Mouse (Mus musculus) mouse trophoblast stem cell (cell line): ENCODE results near the gene Camk1g.

Experiments used
- in situ Hi-C, 2 experiments: fragments of 300-500 bp; cut with MseI, MboI; formaldehyde crosslinking; loops; 2 replicates in 1 of 2; 3 replicates in 1 of 2; pipeline ENCODE4 v1.15.1; 2025

Camk1g gene

DNA sequence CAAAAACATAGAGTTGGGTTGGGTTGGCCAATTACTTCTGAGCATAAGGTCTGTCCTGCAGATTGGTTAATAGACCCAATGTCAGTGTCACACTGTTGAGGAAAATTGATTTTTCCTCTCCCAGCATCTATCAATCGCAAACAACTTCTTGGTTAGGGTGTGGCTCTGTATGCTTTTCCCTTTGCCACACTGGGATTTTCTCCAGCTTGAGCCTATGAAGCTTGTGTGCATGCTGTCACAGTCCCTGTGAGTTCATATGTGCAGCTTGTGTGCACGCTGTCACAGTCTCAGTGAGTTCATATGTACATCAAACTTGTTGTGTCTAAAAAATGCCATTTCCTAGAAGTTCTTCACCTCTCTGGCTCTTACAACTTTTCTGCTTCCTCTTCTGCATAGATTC is 63.3 kb downstream of the Camk1g start:
- in situ Hi-C loops, result no loop called here

DNA sequence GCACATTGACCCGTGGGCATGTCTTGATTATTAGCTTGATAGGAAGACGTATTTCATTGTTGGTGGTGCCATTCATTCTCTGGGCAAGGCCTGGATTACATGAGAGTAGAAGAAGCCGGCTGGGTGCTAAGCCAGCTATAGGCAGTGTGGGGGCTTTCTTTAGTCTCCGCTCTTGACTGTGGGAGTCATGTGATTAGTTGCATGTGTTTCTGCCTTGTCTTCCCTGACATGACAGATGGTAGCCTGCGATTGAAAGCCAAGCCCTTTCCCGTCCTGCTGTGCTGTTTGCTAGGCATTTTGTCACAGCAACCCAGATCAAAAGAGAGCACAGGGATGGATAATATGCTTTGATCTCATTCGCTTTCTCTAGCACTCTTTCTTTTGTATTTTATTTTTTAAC is 64.7 kb downstream of the Camk1g start:
- in situ Hi-C loops, result no loop called here

DNA sequence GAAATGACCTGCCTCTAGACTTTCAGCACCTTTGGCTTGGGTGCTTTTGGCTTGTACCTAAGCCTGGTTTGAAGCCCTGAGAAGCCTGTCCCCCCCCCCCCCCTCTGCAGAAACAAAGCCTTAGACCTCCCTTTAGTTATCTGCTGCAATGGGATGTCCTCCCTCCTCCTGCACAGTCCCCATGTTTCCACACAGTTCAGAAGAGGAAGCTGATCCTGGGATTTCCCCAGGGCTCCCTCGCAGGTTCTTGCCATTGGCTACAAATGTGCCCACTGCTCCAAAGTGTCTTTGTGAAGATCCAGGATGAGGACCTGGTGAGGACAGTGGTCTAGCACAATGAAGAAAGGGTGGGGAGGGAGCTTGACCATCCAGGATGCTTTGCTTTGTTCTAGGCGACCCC is 67.0 kb downstream of the Camk1g start:
- in situ Hi-C loops, result no loop called here

DNA sequence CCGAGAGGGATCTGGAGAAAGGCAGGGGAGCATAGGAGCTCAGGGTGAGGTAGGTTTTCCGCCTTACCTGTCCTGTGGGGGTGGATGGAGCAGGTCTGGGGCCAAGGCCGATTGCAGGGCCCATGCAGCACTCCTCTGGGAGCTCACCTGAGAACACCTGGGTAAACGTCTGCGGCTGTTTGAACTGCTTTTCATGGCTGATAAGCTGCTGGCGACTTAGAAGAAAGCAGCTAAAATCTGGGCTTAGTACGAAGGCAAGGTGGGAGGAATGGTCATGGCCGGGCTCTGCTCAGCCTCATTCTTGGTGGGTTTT is 68.0 kb downstream of the Camk1g start:
- in situ Hi-C loops, result no loop called here

DNA sequence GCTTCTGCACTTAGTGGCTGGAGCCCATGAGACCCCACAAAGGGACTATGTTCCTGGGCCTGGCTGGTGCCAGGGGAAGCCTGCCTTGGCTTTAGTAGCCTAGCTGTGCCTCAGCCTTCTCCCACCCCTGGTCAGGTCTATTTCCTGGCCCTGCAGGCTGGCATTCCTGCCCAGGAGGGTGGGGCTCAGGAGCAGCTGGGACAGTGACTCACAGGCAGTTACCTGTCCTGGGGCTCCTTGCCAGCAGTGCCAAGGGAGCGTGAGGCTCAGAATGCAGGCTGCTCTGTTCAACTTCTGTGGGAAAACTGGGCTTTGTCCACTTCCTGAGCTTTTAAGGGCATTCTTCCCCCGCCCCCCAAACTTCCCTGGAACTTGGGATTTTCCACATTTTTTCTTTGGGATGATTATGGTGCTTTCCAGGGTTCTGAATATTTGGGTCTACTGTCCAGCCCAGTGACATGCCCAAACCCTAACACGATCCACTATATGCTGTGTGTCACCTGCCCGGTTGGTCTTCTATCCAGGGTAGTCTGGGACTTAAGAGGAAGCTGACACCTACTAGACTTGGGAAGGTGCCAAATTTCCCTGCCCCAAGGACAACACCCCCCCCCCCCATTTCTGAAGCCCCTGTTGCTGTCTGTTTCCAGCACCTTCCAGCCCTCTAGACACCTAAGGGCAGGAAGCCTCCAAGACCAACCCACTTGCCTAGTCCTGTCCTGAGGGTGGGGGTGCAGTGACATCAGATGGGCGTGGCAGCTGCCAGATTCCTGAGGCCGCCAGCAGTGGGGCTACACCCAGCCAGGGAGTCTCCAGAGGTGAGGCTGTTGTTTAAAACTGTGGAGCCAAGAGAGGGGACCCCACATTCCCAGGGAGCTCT is 68.6 kb downstream of the Camk1g start:
- in situ Hi-C loops, result no loop called here

DNA sequence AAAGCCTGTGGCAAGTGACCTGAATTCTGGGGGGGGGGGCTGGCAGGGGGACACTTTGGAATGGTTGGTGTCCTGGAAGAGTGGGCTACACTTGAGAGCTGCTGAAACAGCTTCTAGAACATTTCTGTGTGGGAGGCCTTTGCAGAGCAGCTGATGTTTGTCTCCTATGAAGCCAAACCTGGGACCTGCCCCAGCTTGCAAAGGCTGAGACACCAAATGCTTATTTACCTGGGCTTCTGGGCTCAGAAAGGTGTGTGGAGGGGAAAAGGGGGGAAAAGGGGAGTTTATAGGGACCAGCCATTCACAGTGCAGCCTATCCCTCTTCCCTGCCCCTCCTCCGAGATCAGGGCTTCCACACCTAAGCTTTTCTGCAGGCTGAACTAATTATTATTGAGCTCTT is 70.1 kb downstream of the Camk1g start:
- in situ Hi-C loops, result no loop called here

DNA sequence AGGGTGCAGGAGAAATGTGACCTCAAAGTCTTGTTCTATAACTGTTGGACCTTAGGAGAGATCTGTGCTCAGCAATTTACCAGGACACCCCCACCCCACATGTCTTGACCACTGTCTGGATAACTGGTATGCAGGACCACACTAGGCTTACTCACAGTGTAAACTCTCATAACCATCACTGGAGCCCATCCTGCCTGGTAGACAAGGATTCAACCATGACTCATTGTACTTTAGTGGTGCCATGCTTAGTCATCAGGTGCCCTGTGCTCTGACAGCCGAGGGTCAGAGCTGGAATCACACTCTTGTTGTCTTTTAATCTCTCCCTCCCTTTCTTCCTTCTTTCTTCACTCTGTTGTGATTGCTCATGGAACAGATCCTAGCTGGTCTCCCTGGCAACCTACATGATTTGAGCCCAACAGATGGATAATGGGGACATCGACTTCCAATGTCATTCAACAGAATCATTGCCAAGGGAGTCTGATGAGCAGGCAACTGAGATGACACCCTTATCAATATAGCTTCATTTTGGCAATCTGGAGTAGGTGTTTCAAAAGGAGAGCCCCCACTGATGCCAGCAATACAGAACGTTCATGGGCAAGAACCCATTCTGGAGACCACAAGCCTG is 71.8 kb downstream of the Camk1g start:
- in situ Hi-C loops, result no loop called here
